Mouse (Mus musculus) embryonic facial prominence, embryonic 12.5 days (tissue): ENCODE measurements around the gene Zc3h12c. TPM values are rescaled to one million over a fixed set of nuclear protein-coding genes. Genes with fewer than 3 reads are reported as not detected.
"Not testable (repeated sequence)": the region's sequence is repeated elsewhere in the genome, so short reads cannot be mapped to it uniquely, and the experiment has no call there.

ENCODE experiments used
- ATAC-seq: fragments of 200-750 bp; cut with Nextera tagmentation; 2 replicates; pipeline ENCODE4 v1.8.0; 2017; ENCODE audit not compliant: insufficient number of reproducible peaks, insufficient read depth, low FRiP score, low TSS enrichment
- H3K27ac ChIP-seq: fragments of 300-500 bp; sonication (generic); 2 replicates; pipeline ENCODE4 v1.5.1; 2016; ENCODE audit warnings: mild to moderate bottlenecking
- H3K27me3 ChIP-seq: fragments of 300-500 bp; sonication (generic); 2 replicates; pipeline ENCODE4 v1.6.1; 2016; ENCODE audit warnings: mild to moderate bottlenecking, moderate library complexity
- H3K36me3 ChIP-seq: fragments of 300-500 bp; sonication (generic); 2 replicates; pipeline ENCODE4 v1.6.1; 2016; ENCODE audit warnings: mild to moderate bottlenecking
- H3K4me1 ChIP-seq: fragments of 300-500 bp; sonication (generic); 2 replicates; pipeline ENCODE4 v1.6.1; 2016
- H3K4me2 ChIP-seq: fragments of 300-500 bp; sonication (generic); replicated peaks from 2 replicates; pipeline ENCODE4 v1.6.1; 2016; ENCODE audit warnings: mild to moderate bottlenecking, moderate library complexity
- H3K4me3 ChIP-seq: fragments of 300-500 bp; sonication (generic); 2 replicates; pipeline ENCODE4 v1.5.1; 2016; ENCODE audit warnings: mild to moderate bottlenecking
- H3K9ac ChIP-seq: fragments of 300-500 bp; sonication (generic); 2 replicates; pipeline ENCODE4 v1.6.1; 2016; ENCODE audit warnings: mild to moderate bottlenecking, moderate library complexity
- H3K9me3 ChIP-seq: fragments of 300-500 bp; sonication (generic); 2 replicates; pipeline ENCODE4 v1.6.1; 2016; ENCODE audit warnings: mild to moderate bottlenecking, moderate library complexity
- WGBS: fragments of 180-500 bp; shearing (Covaris S2); methylation state at CpG from one replicate; pipeline ENCODE4 v1.1.7; 2016; 5-methylcytosine and 5-hydroxymethylcytosine counted together
- polyA plus RNA-seq: library from polyadenylated mRNA; unstranded; fragments of >200 nt; fragmentation: Nextera tagmentation; extraction: Ambion mirVana; gene quantifications from 2 replicates; pipeline ENCODE4 v1.2.1, GENCODE M21; 2016

The Zc3h12c gene
- polyA plus RNA-seq, 1 experiment from 2014 or later: 3.9 TPM

DNA sequence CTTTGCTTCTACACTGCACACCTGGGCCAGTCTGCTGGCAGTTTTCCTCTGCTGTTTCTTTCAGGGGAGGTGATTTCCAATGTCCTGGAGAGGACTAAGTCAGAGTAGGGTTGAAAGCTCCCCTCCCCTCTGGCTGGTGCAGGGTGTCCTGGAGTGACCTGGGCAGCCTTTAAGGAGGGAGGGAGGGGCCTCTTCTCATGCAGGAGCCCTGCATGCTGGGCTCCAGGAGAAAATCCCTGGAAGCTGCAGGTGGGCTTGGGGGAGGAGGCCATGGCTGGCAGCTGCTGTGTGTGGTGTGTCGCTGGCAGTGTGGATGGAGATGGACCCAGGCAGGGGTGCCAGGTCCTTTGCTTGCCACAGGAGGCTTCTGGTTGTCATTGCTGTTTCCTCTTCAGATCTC lies 71.0 kb downstream of the Zc3h12c start:
- WGBS: 6% methylated on average over 1 of the region's 1 CpGs

DNA sequence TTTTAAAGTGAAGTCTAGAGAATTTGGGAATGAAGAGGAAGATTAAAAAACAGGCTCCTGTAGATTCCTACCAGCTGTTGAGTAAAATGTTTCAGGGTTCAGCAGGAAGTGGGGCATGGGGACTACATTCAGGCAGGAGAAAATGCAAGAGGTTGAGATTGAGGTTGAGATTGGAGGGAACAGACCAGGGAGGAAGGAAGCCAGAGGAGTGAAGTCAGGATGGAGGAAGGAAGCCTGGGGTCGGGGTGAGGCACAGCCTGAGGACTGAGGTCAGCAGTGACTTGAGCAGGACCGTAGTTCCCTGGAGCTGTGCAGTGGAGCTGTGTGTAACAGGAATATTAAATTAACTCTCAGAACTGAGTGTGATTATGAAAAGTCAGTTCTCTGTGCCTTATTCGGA lies 72.7 kb downstream of the Zc3h12c start:
- H3K4me1 ChIP-seq: no peaks in the 10 kb centered on the region
- no peaks in the 10 kb centered on the region for H3K27me3 ChIP-seq
- H3K27ac ChIP-seq: no peak overlapping the region
- no peak for ATAC-seq
- no peak overlapping the region for H3K4me3 ChIP-seq
- H3K9ac ChIP-seq: no peak overlapping the region
- no peak overlapping the region for H3K4me2 ChIP-seq
- WGBS: 63% methylated on average over 3 of the region's 3 CpGs
- H3K9me3 ChIP-seq: no peaks in the 10 kb centered on the region
- H3K36me3 ChIP-seq: 0 out of 2 replicates have a peak, but pooled peaks cover 4% of the 10 kb centered on the region

More for the DNA sequence above, 71.0 kb downstream of the Zc3h12c start:
- no peak overlapping the region for H3K4me2 ChIP-seq
- peaks cover 5% of the 10 kb centered on the region for H3K4me1 ChIP-seq
- no peak overlapping the region for H3K9ac ChIP-seq
- H3K4me3 ChIP-seq: no peak overlapping the region
- H3K9me3 ChIP-seq: no peaks in the 10 kb centered on the region
- no peaks in the 10 kb centered on the region for H3K27me3 ChIP-seq
- H3K27ac ChIP-seq: no peak overlapping the region
- no peaks in the 10 kb centered on the region for H3K36me3 ChIP-seq
- ATAC-seq: no peak

GRCm38 (mm10) chr9:52094471-52094980 lies 73.8 kb downstream of the Zc3h12c start:
- no peaks in the 10 kb centered on the region for H3K9me3 ChIP-seq

DNA sequence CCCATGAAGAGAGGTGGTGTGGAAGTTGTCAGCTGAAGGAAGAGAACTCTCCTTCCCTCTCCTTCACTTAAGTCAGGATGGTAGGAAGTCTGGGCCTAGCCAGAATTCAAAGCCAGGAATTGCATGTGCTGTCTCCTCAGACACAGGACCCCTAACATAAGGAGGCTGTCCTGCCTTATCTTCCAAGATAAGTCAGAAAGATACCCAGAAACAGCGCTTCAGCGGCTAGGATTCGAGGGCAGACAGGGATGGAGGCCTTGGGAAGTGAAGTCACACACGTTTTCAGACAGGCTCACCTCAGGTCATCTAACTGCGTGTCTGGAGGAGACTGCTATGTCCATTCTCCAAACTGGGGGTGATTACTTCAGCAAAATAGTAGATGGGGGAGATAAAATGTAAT lies 74.4 kb downstream of the Zc3h12c start:
- H3K4me3 ChIP-seq: no peak overlapping the region
- no peak for ATAC-seq
- no peaks in the 10 kb centered on the region for H3K9me3 ChIP-seq
- no peaks in the 10 kb centered on the region for H3K27me3 ChIP-seq
- no peak overlapping the region for H3K27ac ChIP-seq
- H3K36me3 ChIP-seq: peaks cover 4% of the 10 kb centered on the region; the same call in 1 of the 2 replicates
- H3K4me2 ChIP-seq: no peak overlapping the region
- no peaks in the 10 kb centered on the region for H3K4me1 ChIP-seq
- H3K9ac ChIP-seq: no peak overlapping the region
- WGBS: 79% methylated on average over 5 of the region's 5 CpGs

More at GRCm38 (mm10) chr9:52094471-52094980, 73.8 kb downstream of the Zc3h12c start:
- H3K4me1 ChIP-seq: no peaks in the 10 kb centered on the region
- no peak overlapping the region for H3K4me2 ChIP-seq
- peaks cover 4% of the 10 kb centered on the region; the same call in 1 of the 2 replicates for H3K36me3 ChIP-seq
- H3K9ac ChIP-seq: no peak overlapping the region
- 85% methylated on average over 10 of the region's 10 CpGs for WGBS
- H3K27me3 ChIP-seq: no peaks in the 10 kb centered on the region
- H3K27ac ChIP-seq: no peak overlapping the region
- H3K4me3 ChIP-seq: no peak overlapping the region
- ATAC-seq: no peak

GRCm38 (mm10) chr9:52093108-52093507 lies 75.3 kb downstream of the Zc3h12c start:
- H3K4me3 ChIP-seq: no peak overlapping the region
- H3K36me3 ChIP-seq: peaks cover 8% of the 10 kb centered on the region
- H3K4me2 ChIP-seq: no peak overlapping the region
- WGBS: 64% methylated on average over 8 of the region's 8 CpGs
- no peak overlapping the region for H3K9ac ChIP-seq
- H3K9me3 ChIP-seq: no peaks in the 10 kb centered on the region
- no peaks in the 10 kb centered on the region for H3K4me1 ChIP-seq
- H3K27ac ChIP-seq: no peak overlapping the region
- H3K27me3 ChIP-seq: no peaks in the 10 kb centered on the region
- ATAC-seq: no peak

- Histone ChIP-seq H3K4me1 (no peaks in the 10 kb centered on the region), H3K36me3 (peaks cover 15% of the 10 kb centered on the region), H3K4me2 (no peak overlapping the region), H3K4me3 (no peak overlapping the region), H3K27ac (no peak overlapping the region), H3K27me3 (no peaks in the 10 kb centered on the region), H3K9ac (no peak overlapping the region), H3K9me3 (no peaks in the 10 kb centered on the region)
- WGBS: 78% methylated on average over 5 of the region's 5 CpGs
- no peak for ATAC-seq
Measured at GRCm38 (mm10) chr9:52092311-52092710, 76.1 kb downstream of the Zc3h12c start.

DNA sequence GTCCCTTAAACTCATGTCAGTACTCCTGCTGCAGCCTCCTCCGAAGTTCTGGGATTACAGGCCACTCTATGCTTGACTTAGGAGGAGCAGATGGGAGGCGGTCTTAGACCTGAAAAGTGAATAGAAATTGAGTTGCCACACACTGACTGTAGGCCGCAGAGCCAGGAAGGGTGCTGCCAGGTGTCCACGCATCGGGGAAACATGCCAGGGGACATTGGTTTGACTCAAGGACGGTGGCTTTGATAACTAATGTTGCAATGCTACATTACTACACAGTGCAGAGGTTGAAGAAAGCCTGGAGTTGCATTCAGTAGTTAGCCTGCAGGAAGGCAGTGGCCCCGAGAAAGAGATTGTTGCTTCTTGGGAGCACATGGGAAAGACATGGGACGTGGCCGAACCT lies 76.6 kb downstream of the Zc3h12c start:
- Histone ChIP-seq H3K27ac (no peak overlapping the region), H3K27me3 (no peaks in the 10 kb centered on the region), H3K4me3 (no peak overlapping the region), H3K9ac (no peak overlapping the region), H3K4me1 (no peaks in the 10 kb centered on the region), H3K9me3 (no peaks in the 10 kb centered on the region), H3K36me3 (peaks cover 20% of the 10 kb centered on the region), H3K4me2 (no peak overlapping the region)
- WGBS: 93% methylated on average over 9 of the region's 9 CpGs
- no peak for ATAC-seq

- Histone ChIP-seq H3K4me1 (no peaks in the 10 kb centered on the region), H3K4me2 (no peak overlapping the region), H3K36me3 (peaks cover 48% of the 10 kb centered on the region), H3K9me3 (no peaks in the 10 kb centered on the region), H3K27ac (no peak overlapping the region), H3K9ac (no peak overlapping the region), H3K4me3 (no peak overlapping the region), H3K27me3 (no peaks in the 10 kb centered on the region)
- 91% methylated on average over 4 of the region's 4 CpGs for WGBS
- ATAC-seq: no peak
Measured at GRCm38 (mm10) chr9:52082414-52082813, 86.0 kb downstream of the Zc3h12c start.

DNA sequence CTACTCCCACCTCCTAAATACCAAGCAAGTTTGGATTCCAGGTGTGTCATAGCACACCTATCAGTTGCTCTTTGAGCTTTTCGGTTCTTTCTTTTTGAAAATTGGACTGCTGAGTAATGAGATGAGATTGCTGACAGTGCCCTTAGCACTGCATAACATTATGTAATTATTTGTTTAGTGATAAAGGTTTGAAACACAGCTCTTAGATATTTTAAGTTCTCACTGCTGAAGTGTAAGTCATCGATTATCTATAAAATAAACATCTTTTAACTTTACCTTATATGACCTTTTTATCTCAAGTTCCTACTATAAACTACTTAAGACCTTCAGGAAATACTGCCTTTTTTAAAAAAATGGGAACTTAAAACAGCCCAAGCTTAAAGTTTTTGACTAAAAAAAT lies 86.4 kb downstream of the Zc3h12c start:
- Histone ChIP-seq H3K4me1 (no peaks in the 10 kb centered on the region), H3K4me2 (no peak overlapping the region), H3K27me3 (no peaks in the 10 kb centered on the region), H3K4me3 (no peak overlapping the region), H3K27ac (no peak overlapping the region), H3K9ac (no peak overlapping the region), H3K36me3 (peaks cover 49% of the 10 kb centered on the region), H3K9me3 (no peaks in the 10 kb centered on the region)
- ATAC-seq: no peak
- WGBS: 91% methylated on average over 2 of the region's 2 CpGs

DNA sequence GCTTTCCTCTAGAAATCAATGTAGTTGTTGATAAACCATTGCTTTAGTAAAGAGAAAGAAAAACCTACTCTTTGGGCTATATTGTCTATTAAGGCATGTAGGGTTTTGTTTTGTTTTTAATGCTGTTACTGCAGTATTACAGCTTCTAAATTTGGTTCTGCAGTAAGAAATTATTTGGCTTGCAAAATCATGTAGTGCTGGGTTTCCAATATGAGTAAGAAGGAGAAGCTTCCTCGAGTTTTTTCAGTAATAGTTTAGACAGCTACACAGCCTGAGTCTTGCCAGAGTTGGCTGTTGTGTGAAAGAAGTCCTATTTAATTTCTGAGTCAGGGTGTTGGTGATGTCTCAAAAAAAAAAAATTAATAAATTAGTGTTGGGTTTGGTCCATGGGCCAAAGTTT lies 90.7 kb downstream of the Zc3h12c start:
- no peak for ATAC-seq
- Histone ChIP-seq H3K9ac (no peak overlapping the region), H3K9me3 (no peaks in the 10 kb centered on the region), H3K4me3 (no peak overlapping the region), H3K4me1 (no peaks in the 10 kb centered on the region), H3K36me3 (peaks cover 49% of the 10 kb centered on the region), H3K27ac (no peak overlapping the region), H3K4me2 (no peak overlapping the region), H3K27me3 (no peaks in the 10 kb centered on the region)
- 95% methylated on average over 1 of the region's 1 CpGs for WGBS

- Histone ChIP-seq H3K36me3 (peaks cover 55% of the 10 kb centered on the region), H3K4me1 (no peaks in the 10 kb centered on the region), H3K27ac (no peak overlapping the region), H3K4me2 (no peak overlapping the region), H3K9me3 (no peaks in the 10 kb centered on the region), H3K9ac (no peak overlapping the region), H3K4me3 (no peak overlapping the region), H3K27me3 (no peaks in the 10 kb centered on the region)
- WGBS: 78% methylated on average over 2 of the region's 2 CpGs
- no peak for ATAC-seq
Measured at GRCm38 (mm10) chr9:52076089-52076488, 92.3 kb downstream of the Zc3h12c start.

GRCm38 (mm10) chr9:52072202-52072601 lies 96.2 kb downstream of the Zc3h12c start:
- Histone ChIP-seq H3K27ac (no peak overlapping the region), H3K9ac (no peak overlapping the region), H3K27me3 (no peaks in the 10 kb centered on the region), H3K9me3 (no peaks in the 10 kb centered on the region), H3K4me2 (no peak overlapping the region), H3K4me3 (no peak overlapping the region), H3K4me1 (no peaks in the 10 kb centered on the region), H3K36me3 (peaks cover 67% of the 10 kb centered on the region)
- no peak for ATAC-seq

GRCm38 (mm10) chr9:52071352-52071751 lies 97.0 kb downstream of the Zc3h12c start:
- H3K4me2 ChIP-seq, H3K27me3 ChIP-seq, H3K4me1 ChIP-seq, H3K4me3 ChIP-seq, H3K27ac ChIP-seq, H3K9ac ChIP-seq, ATAC-seq, H3K9me3 ChIP-seq: not testable (repeated sequence)
- peaks cover 66% of the 10 kb centered on the region for H3K36me3 ChIP-seq
